Mouse (Mus musculus) cerebellum, postnatal 14 days (tissue): ENCODE data around the gene Cyp4b1.
"Not testable (repeated sequence)": the region's sequence is repeated elsewhere in the genome, so short reads cannot be mapped to it uniquely, and the experiment has no call there.

Experiments used
- DNase-seq, 2 experiments: peaks; one replicate each; pipeline ENCODE4 v3.0.0; 2021; ENCODE audit warnings: mixed read lengths in 2 of 2

Gene Cyp4b1

GRCm38 (mm10) chr4:115647580-115647979 is at the start of gene Cyp4b1:
Cyp4b1 (minus strand) TSS chr4:115647723.
- DNase-seq, result no peak

GRCm38 (mm10) chr4:115686299-115686698 is 38.8 kb upstream of the Cyp4b1 start:
- DNase-seq, result no peak

GRCm38 (mm10) chr4:115659190-115659589 is 11.7 kb upstream of the Cyp4b1 start:
- DNase-seq, result no peak

GRCm38 (mm10) chr4:115657867-115658249 is 10.3 kb upstream of the Cyp4b1 start:
- no peak for DNase-seq

GRCm38 (mm10) chr4:115657104-115657866 is 9.8 kb upstream of the Cyp4b1 start:
- peak; percentile 8 to 9 for DNase-seq

- DNase-seq, result not testable (repeated sequence)
Observed at GRCm38 (mm10) chr4:115656535-115656922, 9.0 kb upstream of the Cyp4b1 start.

GRCm38 (mm10) chr4:115655841-115656534 is 8.5 kb upstream of the Cyp4b1 start:
- DNase-seq, result not testable (repeated sequence)

GRCm38 (mm10) chr4:115650866-115651265 is 3.3 kb upstream of the Cyp4b1 start:
- no peak for DNase-seq

GRCm38 (mm10) chr4:115649344-115649743 is 1.8 kb upstream of the Cyp4b1 start:
- DNase-seq, result no peak

- DNase-seq, result no peak
Observed at GRCm38 (mm10) chr4:115648752-115649151, 1.2 kb upstream of the Cyp4b1 start.

GRCm38 (mm10) chr4:115645371-115645770 is 2.2 kb downstream of the Cyp4b1 start:
- peak; percentile 1 to 4 for DNase-seq

- DNase-seq, result no peak
Observed at GRCm38 (mm10) chr4:115642967-115643754, 4.4 kb downstream of the Cyp4b1 start.

- not testable (repeated sequence) for DNase-seq
Observed at GRCm38 (mm10) chr4:115625560-115625959, 22.0 kb downstream of the Cyp4b1 start.

GRCm38 (mm10) chr4:115614005-115614404 is 33.5 kb downstream of the Cyp4b1 start:
- no peak for DNase-seq

- DNase-seq, result not testable (repeated sequence)
Observed at GRCm38 (mm10) chr4:115600611-115601010, 46.9 kb downstream of the Cyp4b1 start, which contains the start of gene Cyp4a32. Cyp4a32 (plus strand) TSS chr4:115600969.

GRCm38 (mm10) chr4:115596824-115597336 is 50.6 kb downstream of the Cyp4b1 start:
- DNase-seq, result no peak

GRCm38 (mm10) chr4:115596357-115596756 is 51.2 kb downstream of the Cyp4b1 start:
- no peak for DNase-seq

- DNase-seq, result no peak
Observed at GRCm38 (mm10) chr4:115583036-115583435, 64.5 kb downstream of the Cyp4b1 start.

- DNase-seq, result no peak
Observed at GRCm38 (mm10) chr4:115575776-115576175, 71.7 kb downstream of the Cyp4b1 start.

GRCm38 (mm10) chr4:115575255-115575654 is 72.3 kb downstream of the Cyp4b1 start:
- DNase-seq, result no peak
